Mouse (Mus musculus): ENCODE results near the gene Ndufb8. TPM values are rescaled to one million over a fixed set of nuclear protein-coding genes. Genes with fewer than 3 reads are reported as not detected.
A peak's percentile ranks its signal among the peaks of the same experiment; 100 is the strongest.

Gene Ndufb8
- polyA plus RNA-seq, 1 experiment from 2014 or later = 717 TPM

GRCm38 (mm10) chr19:44582638-44583309 lies 27.5 kb upstream of the Ndufb8 start:
- no peaks in the 10 kb centered on the region for H3K4me1 ChIP-seq (replicated peaks; ENCODE audit: control insufficient read depth, insufficient read depth, low read length)
- 0 out of 2 replicates have a peak, but pooled peaks cover 4% of the 10 kb centered on the region for H3K27me3 ChIP-seq (replicated peaks; ENCODE audit: control insufficient read depth, insufficient read depth, low read length)
- peak; percentile 70 for ATAC-seq
- no peaks in the 10 kb centered on the region for H3K36me3 ChIP-seq (ENCODE audit: control insufficient read depth, insufficient read depth)
- no peak overlapping the region for H3K27ac ChIP-seq (ENCODE audit: low read depth, low read length)
- no peaks in the 10 kb centered on the region for H3K9me3 ChIP-seq (ENCODE audit: control insufficient read depth)
- H3K4me2 ChIP-seq (replicated peaks; ENCODE audit: low read depth) = no peak overlapping the region
- 37% methylated on average over 9 of the region's 9 CpGs for WGBS
- TF ChIP-seq CTCF (IDR thresholded peaks at IDR 0.05; ENCODE audit: low read depth) = peak; percentile 100
- no peak overlapping the region for H3K4me3 ChIP-seq (ENCODE audit: low read depth, low read length)
- H3K9ac ChIP-seq (ENCODE audit: low read depth, low read length) = no peak overlapping the region

- Histone ChIP-seq H3K4me3 (ENCODE audit: low read depth, low read length) (no peak overlapping the region), H3K27me3 (replicated peaks; ENCODE audit: control insufficient read depth, insufficient read depth, low read length) (0 out of 2 replicates have a peak, but pooled peaks cover 4% of the 10 kb centered on the region), H3K4me1 (replicated peaks; ENCODE audit: control insufficient read depth, insufficient read depth, low read length) (no peaks in the 10 kb centered on the region), H3K9ac (ENCODE audit: low read depth, low read length) (no peak overlapping the region), H3K4me2 (replicated peaks; ENCODE audit: low read depth) (no peak overlapping the region), H3K9me3 (ENCODE audit: control insufficient read depth) (no peaks in the 10 kb centered on the region), H3K36me3 (ENCODE audit: control insufficient read depth, insufficient read depth) (no peaks in the 10 kb centered on the region), H3K27ac (ENCODE audit: low read depth, low read length) (no peak overlapping the region)
- TF ChIP-seq CTCF (IDR thresholded peaks at IDR 0.05; ENCODE audit: low read depth) = no peak
- ATAC-seq = no peak
- 68% methylated on average over 10 of the region's 10 CpGs for WGBS
These were observed 26.9 kb upstream of the Ndufb8 start for GRCm38 (mm10) chr19:44582103-44582502.

- H3K4me3 ChIP-seq (ENCODE audit: low read depth, low read length) = no peak overlapping the region
- no peak overlapping the region for H3K9ac ChIP-seq (ENCODE audit: low read depth, low read length)
- no peak for ATAC-seq
- H3K36me3 ChIP-seq (ENCODE audit: control insufficient read depth, insufficient read depth) = peaks cover 16% of the 10 kb centered on the region
- H3K4me1 ChIP-seq (replicated peaks; ENCODE audit: control insufficient read depth, insufficient read depth, low read length) = no peaks in the 10 kb centered on the region
- H3K4me2 ChIP-seq (replicated peaks; ENCODE audit: low read depth) = no peak overlapping the region
- WGBS = 67% methylated on average over 1 of the region's 1 CpGs
- no peaks in the 10 kb centered on the region for H3K9me3 ChIP-seq (ENCODE audit: control insufficient read depth)
- TF ChIP-seq CTCF (IDR thresholded peaks at IDR 0.05; ENCODE audit: low read depth) = no peak
- no peak overlapping the region for H3K27ac ChIP-seq (ENCODE audit: low read depth, low read length)
- H3K27me3 ChIP-seq (replicated peaks; ENCODE audit: control insufficient read depth, insufficient read depth, low read length) = no peaks in the 10 kb centered on the region
These were observed 22.8 kb upstream of the Ndufb8 start for GRCm38 (mm10) chr19:44578038-44578437.

GRCm38 (mm10) chr19:44576275-44576674 lies 21.0 kb upstream of the Ndufb8 start:
- Histone ChIP-seq H3K27ac (ENCODE audit: low read depth, low read length) (no peak overlapping the region), H3K4me3 (ENCODE audit: low read depth, low read length) (no peak overlapping the region), H3K4me1 (replicated peaks; ENCODE audit: control insufficient read depth, insufficient read depth, low read length) (no peaks in the 10 kb centered on the region), H3K9me3 (ENCODE audit: control insufficient read depth) (no peaks in the 10 kb centered on the region), H3K36me3 (ENCODE audit: control insufficient read depth, insufficient read depth) (peaks cover 34% of the 10 kb centered on the region), H3K27me3 (replicated peaks; ENCODE audit: control insufficient read depth, insufficient read depth, low read length) (no peaks in the 10 kb centered on the region), H3K4me2 (replicated peaks; ENCODE audit: low read depth) (no peak overlapping the region), H3K9ac (ENCODE audit: low read depth, low read length) (no peak overlapping the region)
- TF ChIP-seq CTCF (IDR thresholded peaks at IDR 0.05; ENCODE audit: low read depth) = no peak
- no peak for ATAC-seq
- 63% methylated on average over 7 of the region's 7 CpGs for WGBS

- no peak for TF ChIP-seq CTCF (IDR thresholded peaks at IDR 0.05; ENCODE audit: low read depth)
- Histone ChIP-seq H3K27me3 (replicated peaks; ENCODE audit: control insufficient read depth, insufficient read depth, low read length) (no peaks in the 10 kb centered on the region), H3K36me3 (ENCODE audit: control insufficient read depth, insufficient read depth) (peaks cover 74% of the 10 kb centered on the region), H3K4me1 (replicated peaks; ENCODE audit: control insufficient read depth, insufficient read depth, low read length) (0 out of 2 replicates have a peak, but pooled peaks cover 9% of the 10 kb centered on the region), H3K4me3 (ENCODE audit: low read depth, low read length) (no peak overlapping the region), H3K27ac (ENCODE audit: low read depth, low read length) (no peak overlapping the region), H3K4me2 (replicated peaks; ENCODE audit: low read depth) (no peak overlapping the region), H3K9me3 (ENCODE audit: control insufficient read depth) (no peaks in the 10 kb centered on the region), H3K9ac (ENCODE audit: low read depth, low read length) (no peak overlapping the region)
- ATAC-seq = no peak
- 77% methylated on average over 3 of the region's 3 CpGs for WGBS
These were observed 12.5 kb upstream of the Ndufb8 start for GRCm38 (mm10) chr19:44567763-44568162.

- Histone ChIP-seq H3K4me3 (ENCODE audit: low read depth, low read length) (no peak overlapping the region), H3K9me3 (ENCODE audit: control insufficient read depth) (no peaks in the 10 kb centered on the region), H3K27ac (ENCODE audit: low read depth, low read length) (no peak overlapping the region), H3K27me3 (replicated peaks; ENCODE audit: control insufficient read depth, insufficient read depth, low read length) (no peaks in the 10 kb centered on the region), H3K4me2 (replicated peaks; ENCODE audit: low read depth) (peak overlapping the region; percentile 74), H3K36me3 (ENCODE audit: control insufficient read depth, insufficient read depth) (peaks cover 37% of the 10 kb centered on the region), H3K4me1 (replicated peaks; ENCODE audit: control insufficient read depth, insufficient read depth, low read length) (0 out of 2 replicates have a peak, but pooled peaks cover 9% of the 10 kb centered on the region), H3K9ac (ENCODE audit: low read depth, low read length) (no peak overlapping the region)
- WGBS = 87% methylated on average over 14 of the region's 14 CpGs
- TF ChIP-seq CTCF (IDR thresholded peaks at IDR 0.05; ENCODE audit: low read depth) = no peak
- ATAC-seq = no peak
These were observed 8.8 kb upstream of the Ndufb8 start for GRCm38 (mm10) chr19:44564006-44564405.

Measured in intestine, postnatal 0 days (tissue).